Mouse (Mus musculus): ENCODE results near the gene Ipo13. TPM values are rescaled to one million over a fixed set of nuclear protein-coding genes. Genes with fewer than 3 reads are reported as not detected.

Gene Ipo13
- polyA plus RNA-seq, 1 experiment from 2014 or later: 43.8 TPM

GRCm38 (mm10) chr4:117929391-117929881 lies 14.6 kb upstream of the Ipo13 start, which contains the start of gene Artn:
Gene Artn (minus strand): TSS chr4:117929763.
- H3K9ac ChIP-seq (ENCODE audit: low read length): peak within 1 kb of the TSS; percentile 72
- H3K36me3 ChIP-seq (ENCODE audit: control insufficient read depth, insufficient read depth, low read length): no peaks in the 10 kb centered on the region
- WGBS: 1% methylated on average over 33 of the region's 33 CpGs
- 0 out of 2 replicates have a peak, but pooled peaks cover 7% of the 10 kb centered on the region for H3K27me3 ChIP-seq (ENCODE audit: control insufficient read depth, insufficient read depth, low read length)
- H3K4me2 ChIP-seq (ENCODE audit: low read depth, low read length): peak within 1 kb of the TSS; percentile 87
- H3K9me3 ChIP-seq (replicated peaks; ENCODE audit: control insufficient read depth, low read length): no peaks in the 10 kb centered on the region
- ATAC-seq (ENCODE audit: insufficient read depth, low FRiP score): peak; percentile 57; the same call in 1 of the 2 replicates
- H3K4me1 ChIP-seq (ENCODE audit: control insufficient read depth, insufficient read depth, low read length): peaks cover 21% of the 10 kb centered on the region
- peak within 1 kb of the TSS; percentile 55 for H3K4me3 ChIP-seq (replicated peaks; ENCODE audit: low read length)
- H3K27ac ChIP-seq (ENCODE audit: low read length): peak within 1 kb of the TSS; percentile 62

GRCm38 (mm10) chr4:117928699-117929241 lies 14.0 kb upstream of the Ipo13 start:
- Histone ChIP-seq H3K27me3 (ENCODE audit: control insufficient read depth, insufficient read depth, low read length) (0 out of 2 replicates have a peak, but pooled peaks cover 7% of the 10 kb centered on the region), H3K36me3 (ENCODE audit: control insufficient read depth, insufficient read depth, low read length) (no peaks in the 10 kb centered on the region), H3K4me3 (replicated peaks; ENCODE audit: low read length) (peak overlapping the region; percentile 55), H3K4me1 (ENCODE audit: control insufficient read depth, insufficient read depth, low read length) (peaks cover 21% of the 10 kb centered on the region), H3K4me2 (ENCODE audit: low read depth, low read length) (peak overlapping the region; percentile 87), H3K27ac (ENCODE audit: low read length) (peak overlapping the region; percentile 62), H3K9me3 (replicated peaks; ENCODE audit: control insufficient read depth, low read length) (no peaks in the 10 kb centered on the region), H3K9ac (ENCODE audit: low read length) (peak overlapping the region; percentile 72)
- WGBS: 3% methylated on average over 13 of the region's 13 CpGs
- ATAC-seq (ENCODE audit: insufficient read depth, low FRiP score): peak; percentile 18; the same call in 1 of the 2 replicates

DNA sequence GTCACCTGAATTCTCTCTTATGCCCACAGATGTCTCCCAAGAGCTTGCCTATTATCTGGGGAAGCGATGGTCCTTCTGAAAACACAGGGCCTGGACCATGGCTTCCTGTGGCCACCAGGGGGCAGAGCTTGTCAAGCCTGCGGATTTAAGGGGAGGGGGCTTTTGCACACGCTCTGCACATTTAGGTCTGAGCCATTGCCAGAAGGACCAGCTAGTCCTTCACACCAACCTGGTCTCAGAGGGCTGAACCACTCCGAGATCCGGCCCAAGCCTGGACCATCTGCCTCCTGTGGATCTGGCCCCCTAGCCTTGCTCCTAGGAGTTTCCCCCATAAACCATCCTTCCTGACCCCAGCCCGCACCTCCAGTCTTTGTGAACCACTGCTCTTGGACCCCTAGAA lies 13.4 kb upstream of the Ipo13 start:
- Histone ChIP-seq H3K4me3 (replicated peaks; ENCODE audit: low read length) (peak overlapping the region; percentile 55; the same call in 1 of the 2 replicates), H3K36me3 (ENCODE audit: control insufficient read depth, insufficient read depth, low read length) (no peaks in the 10 kb centered on the region), H3K4me2 (ENCODE audit: low read depth, low read length) (peak overlapping the region; percentile 87), H3K27me3 (ENCODE audit: control insufficient read depth, insufficient read depth, low read length) (0 out of 2 replicates have a peak, but pooled peaks cover 7% of the 10 kb centered on the region), H3K27ac (ENCODE audit: low read length) (no peak overlapping the region), H3K9me3 (replicated peaks; ENCODE audit: control insufficient read depth, low read length) (no peaks in the 10 kb centered on the region), H3K9ac (ENCODE audit: low read length) (peak overlapping the region; percentile 14; the same call in 1 of the 2 replicates), H3K4me1 (ENCODE audit: control insufficient read depth, insufficient read depth, low read length) (peaks cover 21% of the 10 kb centered on the region)
- WGBS: 20% methylated on average over 6 of the region's 6 CpGs
- ATAC-seq (ENCODE audit: insufficient read depth, low FRiP score): no peak

DNA sequence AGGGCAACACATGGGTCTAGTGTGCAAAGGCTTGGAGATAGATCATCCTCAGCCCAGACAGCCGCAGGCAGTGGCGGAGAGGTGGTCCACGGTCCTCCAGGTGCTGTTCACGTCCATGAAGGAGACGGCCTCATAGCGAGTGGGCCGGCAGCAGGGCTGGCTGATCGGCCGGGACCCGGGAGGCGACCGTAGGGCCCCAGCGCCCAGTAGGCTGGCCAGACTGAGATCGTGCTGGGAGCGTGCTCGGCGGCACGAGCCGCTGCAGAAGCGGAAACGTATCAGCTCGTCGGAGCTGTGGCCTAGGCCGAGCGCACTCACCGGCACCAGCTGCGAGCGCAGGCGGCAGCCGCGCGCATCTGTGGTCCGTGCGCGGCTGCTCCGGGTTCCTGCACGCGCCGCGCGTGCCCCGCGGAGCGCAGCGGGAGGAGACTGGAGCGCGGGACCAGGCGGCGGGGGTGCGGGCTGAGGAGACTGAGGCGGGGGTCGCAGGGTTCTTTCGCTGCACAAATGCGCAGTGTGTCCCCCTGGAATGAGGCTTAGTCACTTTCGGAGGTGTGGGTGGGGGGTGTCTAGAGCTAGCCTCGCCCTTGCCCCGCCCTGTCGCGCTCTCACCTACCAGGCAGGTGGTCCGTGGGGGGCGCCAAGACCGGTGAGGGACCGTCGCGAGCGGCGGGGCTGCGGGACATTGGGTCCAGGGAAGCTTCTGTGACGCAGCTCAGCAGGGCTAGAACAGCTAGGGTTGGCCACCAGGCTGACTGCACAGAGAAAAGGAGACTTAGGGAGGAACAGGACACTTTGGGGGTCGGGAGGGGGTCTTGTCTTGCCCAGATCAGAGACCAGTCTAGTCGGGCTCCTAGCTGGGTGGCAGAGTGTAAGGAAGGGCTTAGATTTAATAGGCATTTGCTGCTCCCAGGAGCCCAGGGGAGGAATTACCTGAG lies 12.0 kb upstream of the Ipo13 start:
- Histone ChIP-seq H3K36me3 (ENCODE audit: control insufficient read depth, insufficient read depth, low read length) (no peaks in the 10 kb centered on the region), H3K27ac (ENCODE audit: low read length) (no peak overlapping the region), H3K4me2 (ENCODE audit: low read depth, low read length) (peak overlapping the region; percentile 87), H3K4me3 (replicated peaks; ENCODE audit: low read length) (peak overlapping the region; percentile 44), H3K9me3 (replicated peaks; ENCODE audit: control insufficient read depth, low read length) (no peaks in the 10 kb centered on the region), H3K4me1 (ENCODE audit: control insufficient read depth, insufficient read depth, low read length) (peaks cover 21% of the 10 kb centered on the region), H3K27me3 (ENCODE audit: control insufficient read depth, insufficient read depth, low read length) (0 out of 2 replicates have a peak, but pooled peaks cover 7% of the 10 kb centered on the region), H3K9ac (ENCODE audit: low read length) (peak overlapping the region; percentile 69)
- WGBS: 3% methylated on average over 71 of the region's 71 CpGs
- peak; percentile 56; the same call in 1 of the 2 replicates for ATAC-seq (ENCODE audit: insufficient read depth, low FRiP score)

GRCm38 (mm10) chr4:117924916-117925315 lies 10.1 kb upstream of the Ipo13 start:
- Histone ChIP-seq H3K4me3 (replicated peaks; ENCODE audit: low read length) (no peak overlapping the region), H3K4me1 (ENCODE audit: control insufficient read depth, insufficient read depth, low read length) (peaks cover 21% of the 10 kb centered on the region), H3K9me3 (replicated peaks; ENCODE audit: control insufficient read depth, low read length) (no peaks in the 10 kb centered on the region), H3K4me2 (ENCODE audit: low read depth, low read length) (no peak overlapping the region), H3K36me3 (ENCODE audit: control insufficient read depth, insufficient read depth, low read length) (no peaks in the 10 kb centered on the region), H3K27me3 (ENCODE audit: control insufficient read depth, insufficient read depth, low read length) (0 out of 2 replicates have a peak, but pooled peaks cover 7% of the 10 kb centered on the region), H3K27ac (ENCODE audit: low read length) (no peak overlapping the region), H3K9ac (ENCODE audit: low read length) (no peak overlapping the region)
- WGBS: 59% methylated on average over 5 of the region's 6 CpGs
- no peak for ATAC-seq (ENCODE audit: insufficient read depth, low FRiP score)

DNA sequence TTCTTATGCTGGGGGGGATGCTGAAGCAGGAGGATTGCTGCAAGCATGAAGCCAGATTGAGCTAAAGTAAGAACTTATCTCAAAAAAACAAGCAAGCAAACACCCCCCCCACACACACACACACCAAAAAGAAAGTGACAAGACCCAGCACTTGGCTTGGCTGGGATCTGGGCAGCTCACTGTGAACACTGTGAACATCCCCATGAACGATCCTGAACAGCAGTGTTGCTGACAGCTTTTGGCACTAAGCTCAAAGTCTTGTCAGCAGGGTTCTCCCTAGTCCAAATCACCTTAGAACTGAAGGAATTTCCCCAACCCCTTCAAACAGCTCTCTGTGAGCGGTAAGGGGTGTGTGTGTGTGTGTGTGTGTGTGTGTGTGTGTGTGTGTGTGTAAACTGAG lies 8.7 kb upstream of the Ipo13 start:
- Histone ChIP-seq H3K27ac (ENCODE audit: low read length) (no peak overlapping the region), H3K27me3 (ENCODE audit: control insufficient read depth, insufficient read depth, low read length) (0 out of 2 replicates have a peak, but pooled peaks cover 7% of the 10 kb centered on the region), H3K36me3 (ENCODE audit: control insufficient read depth, insufficient read depth, low read length) (no peaks in the 10 kb centered on the region), H3K9me3 (replicated peaks; ENCODE audit: control insufficient read depth, low read length) (no peaks in the 10 kb centered on the region), H3K9ac (ENCODE audit: low read length) (no peak overlapping the region), H3K4me2 (ENCODE audit: low read depth, low read length) (no peak overlapping the region), H3K4me3 (replicated peaks; ENCODE audit: low read length) (no peak overlapping the region), H3K4me1 (ENCODE audit: control insufficient read depth, insufficient read depth, low read length) (peaks cover 13% of the 10 kb centered on the region)
- no peak for ATAC-seq (ENCODE audit: insufficient read depth, low FRiP score)
- 56% methylated on average over 2 of the region's 2 CpGs for WGBS

- no peak overlapping the region for H3K4me2 ChIP-seq (ENCODE audit: low read depth, low read length)
- H3K36me3 ChIP-seq (ENCODE audit: control insufficient read depth, insufficient read depth, low read length): no peaks in the 10 kb centered on the region
- H3K9ac ChIP-seq (ENCODE audit: low read length): no peak overlapping the region
- 90% methylated on average over 2 of the region's 2 CpGs for WGBS
- H3K4me3 ChIP-seq (replicated peaks; ENCODE audit: low read length): no peak overlapping the region
- H3K27me3 ChIP-seq (ENCODE audit: control insufficient read depth, insufficient read depth, low read length): no peaks in the 10 kb centered on the region
- no peak overlapping the region for H3K27ac ChIP-seq (ENCODE audit: low read length)
- no peaks in the 10 kb centered on the region for H3K9me3 ChIP-seq (replicated peaks; ENCODE audit: control insufficient read depth, low read length)
- ATAC-seq (ENCODE audit: insufficient read depth, low FRiP score): no peak
- H3K4me1 ChIP-seq (ENCODE audit: control insufficient read depth, insufficient read depth, low read length): peaks cover 1% of the 10 kb centered on the region; the same call in 1 of the 2 replicates
These were observed 6.6 kb upstream of the Ipo13 start for GRCm38 (mm10) chr4:117921358-117921757.

- Histone ChIP-seq H3K4me1 (ENCODE audit: control insufficient read depth, insufficient read depth, low read length) (peaks cover 12% of the 10 kb centered on the region), H3K27me3 (ENCODE audit: control insufficient read depth, insufficient read depth, low read length) (no peaks in the 10 kb centered on the region), H3K36me3 (ENCODE audit: control insufficient read depth, insufficient read depth, low read length) (no peaks in the 10 kb centered on the region), H3K27ac (ENCODE audit: low read length) (peak overlapping the region; percentile 10; the same call in 1 of the 2 replicates), H3K9me3 (replicated peaks; ENCODE audit: control insufficient read depth, low read length) (no peaks in the 10 kb centered on the region), H3K4me2 (ENCODE audit: low read depth, low read length) (no peak overlapping the region), H3K9ac (ENCODE audit: low read length) (no peak overlapping the region), H3K4me3 (replicated peaks; ENCODE audit: low read length) (no peak overlapping the region)
- no peak for ATAC-seq (ENCODE audit: insufficient read depth, low FRiP score)
- 58% methylated on average over 5 of the region's 5 CpGs for WGBS
These were observed 4.0 kb upstream of the Ipo13 start for GRCm38 (mm10) chr4:117918762-117919161.
